Mouse (Mus musculus) intestine, embryonic 15.5 days (tissue): Measurements from ENCODE around the gene Tnfrsf11a. TPM values are rescaled to one million over a fixed set of nuclear protein-coding genes. Genes with fewer than 3 reads are reported as not detected.
A peak's percentile ranks its signal among the peaks of the same experiment; 100 is the strongest.

Source experiments
- ATAC-seq: fragments of 200-750 bp; cut with Nextera tagmentation; 2 replicates; pipeline ENCODE4 v1.8.0; 2017; ENCODE audit warnings: moderate TSS enrichment, moderate library complexity
- H3K27ac ChIP-seq: fragments of 300-500 bp; sonication (generic); 2 replicates; pipeline ENCODE4 v1.5.1; 2015; ENCODE audit warnings: mild to moderate bottlenecking, inconsistent platforms
- H3K27me3 ChIP-seq: fragments of 300-500 bp; sonication (generic); replicated peaks from 2 replicates; pipeline ENCODE4 v1.6.1; 2015; ENCODE audit warnings: inconsistent platforms
- H3K36me3 ChIP-seq: fragments of 300-500 bp; sonication (generic); 2 replicates; pipeline ENCODE4 v1.6.1; 2015; ENCODE audit warnings: inconsistent platforms
- H3K4me1 ChIP-seq: fragments of 300-500 bp; sonication (generic); replicated peaks from 2 replicates; pipeline ENCODE4 v1.6.1; 2015; ENCODE audit warnings: inconsistent platforms
- H3K4me2 ChIP-seq: fragments of 300-500 bp; sonication (generic); replicated peaks from 2 replicates; pipeline ENCODE4 v1.6.1; 2015; ENCODE audit warnings: mild to moderate bottlenecking, inconsistent platforms
- H3K4me3 ChIP-seq: fragments of 300-500 bp; sonication (generic); replicated peaks from 2 replicates; pipeline ENCODE4 v1.5.1; 2015; ENCODE audit warnings: inconsistent platforms
- H3K9ac ChIP-seq: fragments of 300-500 bp; sonication (generic); 2 replicates; pipeline ENCODE4 v1.6.1; 2015; ENCODE audit warnings: inconsistent platforms
- H3K9me3 ChIP-seq: fragments of 300-500 bp; sonication (generic); 2 replicates; pipeline ENCODE4 v1.6.1; 2016; ENCODE audit warnings: inconsistent platforms
- WGBS: fragments of 180-500 bp; shearing (Covaris S2); methylation state at CpG from one replicate; pipeline ENCODE4 v1.1.7; 2015; 5-methylcytosine and 5-hydroxymethylcytosine counted together
- polyA plus RNA-seq: library from polyadenylated mRNA; unstranded; fragments of >200 nt; fragmentation: Nextera tagmentation; extraction: Ambion mirVana; gene quantifications from 2 replicates; pipeline ENCODE4 v1.2.1, GENCODE M21; 2015

The Tnfrsf11a gene
- polyA plus RNA-seq, 1 experiment from 2014 or later = 9.1 TPM

DNA sequence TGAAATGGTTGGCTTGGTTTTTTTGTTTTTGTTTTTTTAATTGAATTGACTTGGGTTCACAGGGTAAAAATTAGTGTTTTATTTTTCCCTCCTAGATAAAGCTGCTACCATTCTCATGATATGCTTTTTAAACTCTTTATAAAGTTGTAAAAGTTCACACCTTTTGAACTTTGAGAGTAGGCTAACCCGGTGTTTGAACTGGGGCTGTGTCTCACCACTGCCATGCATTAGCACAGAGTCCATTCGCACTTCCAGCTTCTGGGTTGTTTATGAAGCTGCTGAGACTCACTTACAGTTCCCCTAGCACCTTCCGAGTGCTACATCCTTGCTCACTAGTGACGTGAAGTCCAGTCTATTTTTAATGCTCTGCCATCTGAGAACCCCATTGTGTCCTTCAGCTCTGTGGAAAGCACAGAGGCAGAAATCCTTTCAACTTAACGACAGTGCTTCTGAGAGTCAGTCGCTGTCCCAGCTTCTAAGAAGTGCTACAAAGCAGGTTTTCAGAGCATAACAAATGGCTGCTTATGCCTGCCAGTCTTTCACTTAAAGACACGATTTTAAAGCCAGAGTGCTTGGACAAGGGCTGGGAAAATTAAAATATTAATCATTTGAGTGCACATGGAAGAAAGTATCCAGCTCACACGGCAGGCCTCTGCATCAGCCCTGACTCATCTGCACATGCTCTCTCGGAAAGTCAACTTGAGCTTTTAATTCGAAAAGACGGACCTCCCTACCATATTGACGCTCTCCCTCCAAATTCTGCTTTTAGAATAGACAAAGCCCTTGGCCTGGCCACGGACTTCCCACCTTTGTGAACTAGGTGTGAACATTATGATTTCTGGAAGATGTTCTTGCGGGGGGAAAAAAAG is 34.1 kb downstream of the Tnfrsf11a start:
- Histone ChIP-seq H3K27ac (no peak overlapping the region), H3K27me3 (no peaks in the 10 kb centered on the region), H3K9me3 (no peaks in the 10 kb centered on the region), H3K4me3 (no peak overlapping the region), H3K4me1 (0 out of 2 replicates have a peak, but pooled peaks cover 15% of the 10 kb centered on the region), H3K9ac (no peak overlapping the region), H3K36me3 (no peaks in the 10 kb centered on the region), H3K4me2 (no peak overlapping the region)
- WGBS = 54% methylated on average over 14 of the region's 14 CpGs
- ATAC-seq = no peak

GRCm38 (mm10) chr1:105815310-105815709 is 34.8 kb downstream of the Tnfrsf11a start:
- 0 out of 2 replicates have a peak, but pooled peaks cover 15% of the 10 kb centered on the region for H3K4me1 ChIP-seq
- H3K27ac ChIP-seq = no peak overlapping the region
- H3K36me3 ChIP-seq = no peaks in the 10 kb centered on the region
- no peaks in the 10 kb centered on the region for H3K9me3 ChIP-seq
- ATAC-seq = no peak
- no peak overlapping the region for H3K9ac ChIP-seq
- H3K4me2 ChIP-seq = no peak overlapping the region
- no peak overlapping the region for H3K4me3 ChIP-seq
- no peaks in the 10 kb centered on the region for H3K27me3 ChIP-seq
- WGBS = 74% methylated on average over 2 of the region's 2 CpGs

- 91% methylated on average over 3 of the region's 3 CpGs for WGBS
- H3K27me3 ChIP-seq = no peaks in the 10 kb centered on the region
- H3K9ac ChIP-seq = no peak overlapping the region
- no peak overlapping the region for H3K27ac ChIP-seq
- ATAC-seq = no peak
- no peak overlapping the region for H3K4me3 ChIP-seq
- H3K4me2 ChIP-seq = no peak overlapping the region
- H3K9me3 ChIP-seq = no peaks in the 10 kb centered on the region
- 0 out of 2 replicates have a peak, but pooled peaks cover 15% of the 10 kb centered on the region for H3K4me1 ChIP-seq
- no peaks in the 10 kb centered on the region for H3K36me3 ChIP-seq
Observed at GRCm38 (mm10) chr1:105815736-105816135, 35.2 kb downstream of the Tnfrsf11a start.

GRCm38 (mm10) chr1:105819031-105819430 is 38.5 kb downstream of the Tnfrsf11a start:
- H3K4me3 ChIP-seq = no peak overlapping the region
- 0 out of 2 replicates have a peak, but pooled peaks cover 9% of the 10 kb centered on the region for H3K4me1 ChIP-seq
- no peak overlapping the region for H3K9ac ChIP-seq
- H3K4me2 ChIP-seq = no peak overlapping the region; the same call in 1 of the 2 replicates
- peaks cover 6% of the 10 kb centered on the region; the same call in 1 of the 2 replicates for H3K36me3 ChIP-seq
- no peaks in the 10 kb centered on the region for H3K27me3 ChIP-seq
- 38% methylated on average over 6 of the region's 6 CpGs for WGBS
- ATAC-seq = no peak
- H3K27ac ChIP-seq = peak overlapping the region; percentile 20; the same call in 1 of the 2 replicates
- no peaks in the 10 kb centered on the region for H3K9me3 ChIP-seq

- Histone ChIP-seq H3K4me1 (0 out of 2 replicates have a peak, but pooled peaks cover 6% of the 10 kb centered on the region), H3K27me3 (no peaks in the 10 kb centered on the region), H3K4me2 (no peak overlapping the region; the same call in 1 of the 2 replicates), H3K4me3 (no peak overlapping the region), H3K9ac (no peak overlapping the region), H3K9me3 (no peaks in the 10 kb centered on the region), H3K27ac (0 out of 2 replicates have a peak overlapping the region, but pooled peaks have one; percentile 20), H3K36me3 (peaks cover 6% of the 10 kb centered on the region; the same call in 1 of the 2 replicates)
- WGBS = 55% methylated on average over 7 of the region's 7 CpGs
- ATAC-seq = peak; percentile 70
Observed at GRCm38 (mm10) chr1:105819740-105820139, 39.2 kb downstream of the Tnfrsf11a start.

DNA sequence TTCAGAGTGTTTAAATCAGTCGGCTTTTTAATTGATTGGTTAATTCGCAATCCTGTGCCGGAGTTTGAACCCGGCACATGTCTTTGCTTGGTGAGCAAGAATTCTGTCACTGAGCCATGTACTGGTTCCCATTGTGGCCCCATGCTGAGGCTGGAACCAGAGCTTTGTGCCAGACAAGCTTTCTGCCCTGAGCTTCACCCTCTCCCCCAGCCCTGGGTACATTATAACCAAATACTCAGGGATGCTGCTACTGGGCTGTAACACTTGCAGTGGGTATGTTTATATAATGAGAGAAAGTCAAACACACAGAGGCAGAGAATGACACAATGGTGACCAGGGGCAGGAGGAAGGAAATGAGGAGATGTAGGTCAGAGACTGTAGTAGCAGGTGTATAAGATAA is 43.8 kb downstream of the Tnfrsf11a start:
- Histone ChIP-seq H3K4me3 (no peak overlapping the region), H3K9me3 (no peaks in the 10 kb centered on the region), H3K9ac (no peak overlapping the region), H3K27me3 (no peaks in the 10 kb centered on the region), H3K27ac (no peak overlapping the region), H3K4me1 (no peaks in the 10 kb centered on the region), H3K36me3 (peaks cover 6% of the 10 kb centered on the region; the same call in 1 of the 2 replicates), H3K4me2 (no peak overlapping the region)
- ATAC-seq = no peak
- WGBS = 94% methylated on average over 4 of the region's 4 CpGs

DNA sequence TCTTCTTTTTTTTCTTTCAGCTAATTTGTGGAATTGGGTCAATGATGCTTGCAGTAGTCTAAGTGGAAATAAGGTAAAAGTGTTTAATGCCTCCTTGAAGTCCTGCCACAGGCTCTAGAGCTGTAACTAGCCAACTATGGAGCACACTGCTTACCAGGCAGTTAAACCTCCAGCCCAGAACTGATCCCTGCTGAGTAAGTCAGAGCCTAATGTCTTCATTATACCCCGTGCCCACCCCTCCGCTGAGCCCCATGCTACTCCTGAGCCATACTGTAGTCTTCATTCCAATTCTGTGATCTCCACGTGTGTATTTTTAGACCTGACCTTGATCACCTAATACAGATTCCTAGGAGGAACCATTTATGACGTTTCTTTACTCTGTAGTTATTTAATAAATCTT is 44.5 kb downstream of the Tnfrsf11a start:
- no peak for ATAC-seq
- H3K27me3 ChIP-seq = no peaks in the 10 kb centered on the region
- H3K9me3 ChIP-seq = no peaks in the 10 kb centered on the region
- H3K4me2 ChIP-seq = no peak overlapping the region
- no peak overlapping the region for H3K27ac ChIP-seq
- H3K4me1 ChIP-seq = no peaks in the 10 kb centered on the region
- H3K36me3 ChIP-seq = peaks cover 6% of the 10 kb centered on the region; the same call in 1 of the 2 replicates
- H3K4me3 ChIP-seq = no peak overlapping the region
- no peak overlapping the region for H3K9ac ChIP-seq
- WGBS = 71% methylated on average over 4 of the region's 4 CpGs

- no peak overlapping the region for H3K27ac ChIP-seq
- H3K9ac ChIP-seq = no peak overlapping the region
- no peaks in the 10 kb centered on the region for H3K27me3 ChIP-seq
- 0 out of 2 replicates have a peak, but pooled peaks cover 2% of the 10 kb centered on the region for H3K36me3 ChIP-seq
- no peak for ATAC-seq
- no peaks in the 10 kb centered on the region for H3K4me1 ChIP-seq
- H3K4me2 ChIP-seq = no peak overlapping the region
- WGBS = 91% methylated on average over 7 of the region's 7 CpGs
- H3K9me3 ChIP-seq = no peaks in the 10 kb centered on the region
- H3K4me3 ChIP-seq = no peak overlapping the region
Observed at GRCm38 (mm10) chr1:105827374-105827773, 46.9 kb downstream of the Tnfrsf11a start.

DNA sequence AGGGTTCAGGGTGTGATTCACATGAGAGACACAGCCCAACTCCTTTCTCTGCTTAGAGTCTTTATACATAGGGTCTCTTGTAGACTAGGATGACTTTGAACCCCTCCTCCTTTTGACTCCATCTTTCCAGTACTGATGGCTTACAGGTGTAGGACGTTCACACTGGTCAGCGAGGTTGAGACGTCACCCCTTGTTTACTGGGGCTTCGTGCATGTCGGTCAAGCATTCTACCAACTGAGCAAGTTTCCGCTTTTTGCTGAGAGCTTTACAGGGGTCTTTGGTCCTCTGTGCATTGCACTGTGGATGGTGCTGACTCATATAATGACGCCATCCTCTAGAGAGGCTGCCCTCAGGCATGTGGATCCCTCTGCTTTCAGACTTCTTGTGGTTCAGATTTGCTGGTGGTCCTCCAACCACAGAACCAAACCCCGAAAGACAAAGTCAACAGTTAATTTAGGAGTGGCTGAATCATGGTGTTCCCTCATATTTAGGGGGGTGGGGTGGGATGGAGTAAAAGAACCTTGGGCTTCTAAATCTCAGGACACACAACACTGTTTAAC is 47.3 kb downstream of the Tnfrsf11a start:
- Histone ChIP-seq H3K4me2 (no peak overlapping the region), H3K9me3 (no peaks in the 10 kb centered on the region), H3K36me3 (0 out of 2 replicates have a peak, but pooled peaks cover 2% of the 10 kb centered on the region), H3K27me3 (no peaks in the 10 kb centered on the region), H3K4me3 (no peak overlapping the region), H3K27ac (no peak overlapping the region), H3K9ac (no peak overlapping the region), H3K4me1 (no peaks in the 10 kb centered on the region)
- WGBS = 77% methylated on average over 8 of the region's 8 CpGs
- no peak for ATAC-seq

DNA sequence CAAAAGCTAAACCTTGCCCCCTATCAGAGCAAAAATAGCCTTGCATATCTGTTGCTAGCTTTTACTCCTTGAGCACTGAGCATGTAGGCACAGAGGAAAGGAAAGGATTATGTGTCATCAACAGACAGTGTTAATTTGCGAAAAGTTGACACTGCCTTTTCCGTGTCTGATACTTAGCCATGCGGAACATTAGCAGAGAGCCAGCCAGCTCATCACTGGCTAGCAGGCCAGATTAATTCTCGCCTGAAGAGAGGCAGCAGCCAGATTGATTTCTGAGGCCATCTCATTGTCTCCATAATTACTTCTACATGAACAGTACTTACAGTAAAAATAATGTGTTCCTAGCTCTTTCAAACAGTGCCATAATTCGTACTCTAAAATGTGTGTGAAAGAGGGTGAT is 48.7 kb downstream of the Tnfrsf11a start:
- Histone ChIP-seq H3K4me1 (no peaks in the 10 kb centered on the region), H3K27me3 (no peaks in the 10 kb centered on the region), H3K27ac (no peak overlapping the region), H3K9me3 (no peaks in the 10 kb centered on the region), H3K9ac (no peak overlapping the region), H3K4me3 (no peak overlapping the region), H3K36me3 (no peaks in the 10 kb centered on the region), H3K4me2 (no peak overlapping the region)
- WGBS = 78% methylated on average over 5 of the region's 5 CpGs
- no peak for ATAC-seq

GRCm38 (mm10) chr1:105832784-105833183 is 52.3 kb downstream of the Tnfrsf11a start:
- WGBS = 82% methylated on average over 1 of the region's 1 CpGs
- H3K4me1 ChIP-seq = no peaks in the 10 kb centered on the region
- H3K27me3 ChIP-seq = no peaks in the 10 kb centered on the region
- no peak overlapping the region for H3K9ac ChIP-seq
- H3K4me2 ChIP-seq = no peak overlapping the region
- no peak overlapping the region for H3K4me3 ChIP-seq
- H3K27ac ChIP-seq = no peak overlapping the region
- no peaks in the 10 kb centered on the region for H3K9me3 ChIP-seq
- ATAC-seq = no peak
- no peaks in the 10 kb centered on the region for H3K36me3 ChIP-seq

DNA sequence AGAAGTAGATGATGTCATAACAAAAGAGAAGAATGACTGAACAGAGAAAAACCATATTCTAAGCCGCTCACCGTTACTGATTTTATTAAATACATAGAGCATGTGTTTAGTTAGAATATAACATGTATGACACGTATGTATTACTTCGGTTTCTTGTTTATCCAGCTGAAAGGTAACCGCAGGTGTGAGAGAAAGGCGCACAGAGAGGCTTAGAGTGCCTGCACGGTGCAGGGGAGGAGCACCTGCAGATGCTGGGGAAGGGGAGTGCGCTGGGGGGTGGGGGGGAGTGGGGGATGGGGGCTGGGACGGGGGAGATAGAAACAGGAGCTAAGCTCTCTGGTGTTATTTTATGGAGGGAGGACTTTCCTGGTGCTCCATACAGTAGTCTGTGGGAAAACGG is 62.4 kb downstream of the Tnfrsf11a start:
- Histone ChIP-seq H3K4me1 (no peaks in the 10 kb centered on the region), H3K9me3 (no peaks in the 10 kb centered on the region), H3K27ac (no peak overlapping the region), H3K4me3 (no peak overlapping the region), H3K27me3 (peaks cover 4% of the 10 kb centered on the region; the same call in 1 of the 2 replicates), H3K4me2 (peak overlapping the region; percentile 30; the same call in 1 of the 2 replicates), H3K36me3 (peaks cover 3% of the 10 kb centered on the region; the same call in 1 of the 2 replicates), H3K9ac (no peak overlapping the region)
- ATAC-seq = no peak
- 18% methylated on average over 10 of the region's 10 CpGs for WGBS
